Mouse (Mus musculus) common myeloid progenitor, adult 5-6 weeks (primary cell): ENCODE results near the gene C130079G13Rik. TPM values are rescaled to one million over a fixed set of nuclear protein-coding genes. Genes with fewer than 3 reads are reported as not detected.
"Not testable (repeated sequence)": the region's sequence is repeated elsewhere in the genome, so short reads cannot be mapped to it uniquely, and the experiment has no call there.

Experiments used
- ATAC-seq: replicated peaks from 2 replicates; pipeline ENCODE4 v1.8.0; 2016; ENCODE audit warnings: low read depth, mild to moderate bottlenecking, moderate TSS enrichment, inconsistent platforms; ENCODE audit not compliant: poor library complexity, severe bottlenecking
- total RNA-seq: library from RNA; stranded (forward); fragments of 200-1000, 187-1606 nt; gene quantifications from 2 replicates; pipeline ENCODE4 v1.2.3, GENCODE M21; 2017

C130079G13Rik gene
- not detected in 2 replicates for total RNA-seq

- no peak for ATAC-seq
Measured at GRCm38 (mm10) chr3:59924914-59925313, at the start of gene C130079G13Rik. Gene C130079G13Rik, plus strand, starts transcription at chr3:59925214.

- ATAC-seq: not testable (repeated sequence)
Measured at GRCm38 (mm10) chr3:59877601-59878000, 47.4 kb upstream of the C130079G13Rik start.

- ATAC-seq: not testable (repeated sequence)
Measured at GRCm38 (mm10) chr3:59879801-59880554, 45.0 kb upstream of the C130079G13Rik start.

- ATAC-seq: no peak
Measured at GRCm38 (mm10) chr3:59893276-59893675, 31.7 kb upstream of the C130079G13Rik start.

GRCm38 (mm10) chr3:59934621-59935020, 9.6 kb downstream of the C130079G13Rik start:
- no peak for ATAC-seq

GRCm38 (mm10) chr3:59947294-59947950, 22.4 kb downstream of the C130079G13Rik start:
- ATAC-seq: no peak

- ATAC-seq: no peak
Measured at GRCm38 (mm10) chr3:59970891-59971290, 45.9 kb downstream of the C130079G13Rik start.

GRCm38 (mm10) chr3:59974591-59974990, 49.6 kb downstream of the C130079G13Rik start:
- no peak for ATAC-seq

Other genes with a start within 250 kb of the C130079G13Rik start
- gene Gm5538, start 195.4 kb upstream of the C130079G13Rik start, total RNA-seq: not detected in 2 replicates
- not detected in 2 replicates for gene Gm8298, start 64.2 kb upstream of the C130079G13Rik start, total RNA-seq
- not detected in 2 replicates for gene Aadacl2, start 81.5 kb downstream of the C130079G13Rik start, total RNA-seq
- gene Aadac, start 100.5 kb downstream of the C130079G13Rik start, total RNA-seq: not detected in 2 replicates
- not detected in 2 replicates for gene Sucnr1, start 156.7 kb downstream of the C130079G13Rik start, total RNA-seq